Mouse (Mus musculus) midbrain, postnatal 0 days (tissue): ENCODE measurements around the gene Gm19345. TPM values are rescaled to one million over a fixed set of nuclear protein-coding genes. Genes with fewer than 3 reads are reported as not detected.

Source experiments
- ATAC-seq: fragments of 200-750 bp; cut with Nextera tagmentation; 2 replicates; pipeline ENCODE4 v1.8.0; 2017; ENCODE audit warnings: moderate number of reproducible peaks, mild to moderate bottlenecking, moderate TSS enrichment, moderate library complexity; ENCODE audit not compliant: low FRiP score
- DNase-seq: peaks from one replicate; pipeline ENCODE4 v3.0.0-alpha.2; 2015; ENCODE audit warnings: low spot score
- H3K27ac ChIP-seq: fragments of 300-500 bp; sonication (generic); 2 replicates; pipeline ENCODE4 v1.5.1; 2014; ENCODE audit warnings: low read depth, mild to moderate bottlenecking, low read length, mixed read lengths
- H3K27me3 ChIP-seq: fragments of 300-500 bp; sonication (generic); 2 replicates; pipeline ENCODE4 v1.6.1; 2014; ENCODE audit warnings: low read length, control low read depth, mixed read lengths; ENCODE audit not compliant: insufficient read depth
- H3K36me3 ChIP-seq: fragments of 300-500 bp; sonication (generic); 2 replicates; pipeline ENCODE4 v1.6.1; 2014; ENCODE audit warnings: low read length, control low read depth, mixed read lengths; ENCODE audit not compliant: insufficient read depth
- H3K4me1 ChIP-seq: fragments of 300-500 bp; sonication (generic); 2 replicates; pipeline ENCODE4 v1.6.1; 2014; ENCODE audit warnings: mild to moderate bottlenecking, control low read depth, antibody characterized with exemption, low read length, mixed read lengths; ENCODE audit not compliant: insufficient read depth
- H3K4me2 ChIP-seq: fragments of 300-500 bp; sonication (generic); 2 replicates; pipeline ENCODE4 v1.6.1; 2014; ENCODE audit warnings: low read depth, mild to moderate bottlenecking, low read length, mixed read lengths; ENCODE audit not compliant: poor library complexity, severe bottlenecking
- H3K4me3 ChIP-seq: fragments of 300-500 bp; sonication (generic); 2 replicates; pipeline ENCODE4 v1.5.1; 2014; ENCODE audit warnings: low read depth, mild to moderate bottlenecking, low read length, moderate library complexity
- H3K9ac ChIP-seq: fragments of 300-500 bp; sonication (generic); replicated peaks from 2 replicates; pipeline ENCODE4 v1.6.1; 2014; ENCODE audit warnings: mild to moderate bottlenecking, low read length, moderate library complexity, mixed read lengths; ENCODE audit not compliant: poor library complexity, severe bottlenecking
- H3K9me3 ChIP-seq: fragments of 300-500 bp; sonication (generic); 2 replicates; pipeline ENCODE4 v1.6.1; 2016; ENCODE audit warnings: low read length, control low read depth
- CTCF ChIP-seq: IDR thresholded peaks from 2 replicates; pipeline ENCODE4 v1.5.1; 2016; ENCODE audit warnings: antibody characterized with exemption, mild to moderate bottlenecking
- WGBS: fragments of 180-500 bp; shearing (Covaris S2); extraction: QIAGEN DNeasy Blood & Tissue Kit; methylation state at CpG from one replicate; pipeline ENCODE4 v1.1.7; 2014; 5-methylcytosine and 5-hydroxymethylcytosine counted together
- polyA plus RNA-seq: library from polyadenylated mRNA; unstranded; fragments of >200 nt; fragmentation: Nextera tagmentation; extraction: Ambion mirVana; gene quantifications from 2 replicates; pipeline ENCODE4 v1.2.1, GENCODE M21; 2015
- total RNA-seq: library from RNA; depleted of rRNA; stranded (reverse); fragments of >200 nt; gene quantifications from 2 replicates; pipeline ENCODE4 v1.2.3, GENCODE M21; 2014

Gene Gm19345
- total and polyA plus RNA-seq, 2 experiments from 2014 or later: 21.6 to 44.4 TPM

- ATAC-seq (no peak), DNase-seq (no peak)
- no peak for TF ChIP-seq CTCF
- no peak overlapping the region for H3K4me3 ChIP-seq
- peaks cover 30% of the 10 kb centered on the region for H3K27me3 ChIP-seq
- H3K27ac ChIP-seq: no peak overlapping the region
- H3K9me3 ChIP-seq: no peaks in the 10 kb centered on the region
- H3K4me2 ChIP-seq: no peak overlapping the region
- 85% methylated on average over 6 of the region's 6 CpGs for WGBS
- H3K4me1 ChIP-seq: peaks cover 16% of the 10 kb centered on the region; the same call in 1 of the 2 replicates
- H3K9ac ChIP-seq: no peak overlapping the region
- no peaks in the 10 kb centered on the region for H3K36me3 ChIP-seq
Measured at GRCm38 (mm10) chr7:19813579-19814122, 38.2 kb upstream of the Gm19345 start.

- Histone ChIP-seq H3K4me3 (peak overlapping the region; percentile 43), H3K9ac (peak overlapping the region; percentile 56), H3K9me3 (no peaks in the 10 kb centered on the region), H3K36me3 (no peaks in the 10 kb centered on the region), H3K27ac (no peak overlapping the region), H3K4me2 (peak overlapping the region; percentile 80), H3K27me3 (peaks cover 16% of the 10 kb centered on the region), H3K4me1 (peaks cover 9% of the 10 kb centered on the region; the same call in 1 of the 2 replicates)
- WGBS: 17% methylated on average over 17 of the region's 17 CpGs
- no peak for TF ChIP-seq CTCF
- DNase-seq: peak; percentile 15
- ATAC-seq: peak; percentile 33; the same call in 1 of the 2 replicates
Measured at GRCm38 (mm10) chr7:19815296-19816223, 36.2 kb upstream of the Gm19345 start.

DNA sequence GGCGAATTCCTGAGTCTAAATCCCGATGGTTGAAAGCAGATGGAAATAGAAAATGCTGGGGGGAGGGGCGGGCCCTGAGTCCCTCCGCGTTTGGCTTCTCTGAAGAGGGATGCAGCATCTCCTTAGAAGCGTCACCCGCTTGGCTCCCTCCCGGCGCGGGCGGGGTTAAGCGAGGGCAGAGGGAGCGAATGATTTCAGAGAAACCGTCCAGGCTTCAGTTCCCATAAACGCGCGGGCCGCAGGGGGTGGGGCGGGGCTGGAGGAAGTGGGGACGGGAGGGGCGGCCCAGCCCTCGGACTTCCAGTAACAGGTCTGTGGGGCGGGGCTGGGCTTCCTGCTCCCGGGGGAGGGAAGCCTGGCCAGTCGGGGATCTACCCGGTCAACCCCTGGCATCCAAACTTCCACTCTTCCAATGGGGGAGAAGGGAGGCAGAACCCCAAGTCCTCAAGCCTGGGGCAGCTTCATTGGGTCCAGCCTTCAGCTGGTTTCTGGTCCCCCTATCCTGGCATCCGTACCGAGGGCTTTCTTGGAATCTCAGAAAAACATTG is 35.5 kb upstream of the Gm19345 start:
- no peaks in the 10 kb centered on the region for H3K36me3 ChIP-seq
- H3K4me2 ChIP-seq: peak overlapping the region; percentile 80
- DNase-seq: peak; percentile 52
- H3K4me1 ChIP-seq: peaks cover 6% of the 10 kb centered on the region; the same call in 1 of the 2 replicates
- peak overlapping the region; percentile 56 for H3K9ac ChIP-seq
- H3K9me3 ChIP-seq: no peaks in the 10 kb centered on the region
- peak; percentile 45 for ATAC-seq
- peaks cover 11% of the 10 kb centered on the region for H3K27me3 ChIP-seq
- H3K4me3 ChIP-seq: peak overlapping the region; percentile 43
- 3% methylated on average over 28 of the region's 28 CpGs for WGBS
- TF ChIP-seq CTCF: no peak
- H3K27ac ChIP-seq: no peak overlapping the region

GRCm38 (mm10) chr7:19817382-19818105 is 34.3 kb upstream of the Gm19345 start:
- WGBS: 14% methylated on average over 15 of the region's 15 CpGs
- Histone ChIP-seq H3K36me3 (no peaks in the 10 kb centered on the region), H3K9me3 (no peaks in the 10 kb centered on the region), H3K4me1 (peaks cover 6% of the 10 kb centered on the region; the same call in 1 of the 2 replicates), H3K9ac (no peak overlapping the region), H3K27me3 (peaks cover 16% of the 10 kb centered on the region), H3K27ac (no peak overlapping the region), H3K4me2 (peak overlapping the region; percentile 19), H3K4me3 (no peak overlapping the region)
- TF ChIP-seq CTCF: no peak
- ATAC-seq (no peak), DNase-seq (no peak)

GRCm38 (mm10) chr7:19818440-19818839 is 33.4 kb upstream of the Gm19345 start:
- Histone ChIP-seq H3K9ac (no peak overlapping the region), H3K9me3 (no peaks in the 10 kb centered on the region), H3K36me3 (no peaks in the 10 kb centered on the region), H3K4me2 (no peak overlapping the region), H3K4me1 (peaks cover 6% of the 10 kb centered on the region; the same call in 1 of the 2 replicates), H3K4me3 (no peak overlapping the region), H3K27ac (no peak overlapping the region), H3K27me3 (peaks cover 18% of the 10 kb centered on the region)
- ATAC-seq (no peak), DNase-seq (no peak)
- no peak for TF ChIP-seq CTCF
- WGBS: 89% methylated on average over 5 of the region's 5 CpGs
